Mouse (Mus musculus): ENCODE data around the gene Sgk1. TPM values are rescaled to one million over a fixed set of nuclear protein-coding genes. Genes with fewer than 3 reads are reported as not detected.

Sgk1 gene
- 142 and 150 TPM in 2 replicates for polyA plus RNA-seq (2015; fragmentation: Nextera tagmentation; extraction: Ambion mirVana)

DNA sequence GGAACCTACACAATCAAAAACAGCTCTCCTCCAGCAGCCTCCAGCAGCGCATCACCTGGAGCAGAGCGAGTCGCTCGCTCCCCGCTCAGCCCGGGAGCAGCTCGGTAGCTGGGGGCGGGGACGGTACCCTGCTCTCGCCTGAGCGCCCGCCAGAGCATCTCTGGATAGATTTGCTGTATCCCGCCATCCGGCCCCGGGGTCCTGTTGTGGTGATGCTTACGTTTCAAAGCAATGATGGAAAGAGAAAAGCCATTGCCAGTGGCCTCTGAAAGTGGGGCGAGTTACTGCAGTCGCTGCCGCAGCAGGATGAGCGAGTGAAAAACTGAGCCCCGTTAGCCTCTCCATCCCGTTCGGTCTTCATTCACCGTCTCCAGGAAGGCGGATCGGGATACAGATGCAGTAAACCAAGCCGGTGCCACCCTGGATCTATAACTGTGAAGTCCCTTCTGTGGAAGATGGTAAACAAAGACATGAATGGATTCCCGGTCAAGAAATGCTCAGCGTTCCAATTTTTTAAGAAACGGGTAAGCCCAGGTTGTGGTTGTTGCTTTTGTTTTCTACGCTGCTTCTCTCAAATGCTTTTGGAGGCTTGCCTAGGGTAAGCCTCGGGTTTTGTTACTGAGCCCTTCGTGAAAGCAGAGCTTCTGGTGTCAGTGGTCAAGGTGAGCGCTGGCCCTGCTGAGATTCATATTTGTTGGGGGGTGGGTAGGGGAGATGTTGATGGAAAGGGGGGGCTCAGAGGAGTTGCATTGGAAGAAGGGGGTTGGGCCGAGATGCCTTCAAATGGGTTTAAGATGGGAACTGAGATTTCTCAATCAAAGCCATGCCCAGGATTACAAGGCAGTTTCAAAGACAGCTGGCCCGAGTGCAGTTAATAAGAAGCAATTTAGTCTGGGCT, at the start of gene Sgk1:
TSS of gene Sgk1 (plus strand) at position 1 of the 898 bp plus-strand sequence.
- 0 out of 2 replicates have a peak within 1 kb of the TSS, but pooled peaks have one; percentile 28 for H3K9ac ChIP-seq (ENCODE audit: low read depth, low read length)
- H3K9me3 ChIP-seq (replicated peaks; ENCODE audit: low read length) = no peaks in the 10 kb centered on the region
- ATAC-seq (replicated peaks; ENCODE audit: low FRiP score, low read depth) (no peak), DNase-seq (ENCODE audit: low spot score) (no peak)
- H3K4me1 ChIP-seq (replicated peaks; ENCODE audit: insufficient read depth, low read length) = peaks cover 6% of the 10 kb centered on the region; the same call in 1 of the 2 replicates
- peak within 1 kb of the TSS; percentile 34 for H3K4me3 ChIP-seq (replicated peaks; ENCODE audit: low read depth, low read length)
- WGBS = 6% methylated on average over 36 of the region's 36 CpGs
- H3K27me3 ChIP-seq (ENCODE audit: insufficient read depth, low read length) = no peaks in the 10 kb centered on the region
- TF ChIP-seq CTCF (IDR thresholded peaks at IDR 0.05; ENCODE audit: low read depth) = no peak
- H3K27ac ChIP-seq = no peak within 1 kb of the TSS
- H3K36me3 ChIP-seq (ENCODE audit: insufficient read depth, low read length) = no peaks in the 10 kb centered on the region
- peak within 1 kb of the TSS; percentile 65 for H3K4me2 ChIP-seq (ENCODE audit: low read length)

DNA sequence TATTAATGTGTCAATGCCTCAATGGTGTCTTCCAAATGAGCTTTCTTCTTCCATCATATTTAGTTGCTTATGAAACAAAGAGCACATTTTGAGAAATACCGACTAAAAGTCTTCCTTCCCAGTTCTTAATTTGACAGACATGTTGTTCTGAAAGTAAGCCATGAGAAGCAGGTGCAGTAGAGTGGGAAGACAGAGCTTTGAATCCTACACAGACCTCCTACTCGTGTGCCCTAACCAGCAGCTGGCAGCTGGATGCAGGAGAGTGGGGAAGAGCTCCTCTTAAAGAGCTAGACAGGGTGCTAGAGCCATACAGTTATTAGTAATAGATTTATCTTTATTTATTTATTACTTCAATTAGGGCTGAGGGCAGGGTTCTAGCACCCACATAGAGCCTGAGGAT, 49.7 kb upstream of the Sgk1 start:
- H3K27me3 ChIP-seq (ENCODE audit: insufficient read depth, low read length) = no peaks in the 10 kb centered on the region
- no peaks in the 10 kb centered on the region for H3K36me3 ChIP-seq (ENCODE audit: insufficient read depth, low read length)
- H3K27ac ChIP-seq = no peak overlapping the region
- H3K9me3 ChIP-seq (replicated peaks; ENCODE audit: low read length) = no peaks in the 10 kb centered on the region
- 83% methylated on average over 2 of the region's 2 CpGs for WGBS
- H3K4me3 ChIP-seq (replicated peaks; ENCODE audit: low read depth, low read length) = no peak overlapping the region
- H3K4me2 ChIP-seq (ENCODE audit: low read length) = no peak overlapping the region
- H3K4me1 ChIP-seq (replicated peaks; ENCODE audit: insufficient read depth, low read length) = 0 out of 2 replicates have a peak, but pooled peaks cover 2% of the 10 kb centered on the region
- DNase-seq (ENCODE audit: low spot score) = no peak
- H3K9ac ChIP-seq (ENCODE audit: low read depth, low read length) = no peak overlapping the region
- TF ChIP-seq CTCF (IDR thresholded peaks at IDR 0.05; ENCODE audit: low read depth) = no peak
- no peak for ATAC-seq (replicated peaks; ENCODE audit: low FRiP score, low read depth)

DNA sequence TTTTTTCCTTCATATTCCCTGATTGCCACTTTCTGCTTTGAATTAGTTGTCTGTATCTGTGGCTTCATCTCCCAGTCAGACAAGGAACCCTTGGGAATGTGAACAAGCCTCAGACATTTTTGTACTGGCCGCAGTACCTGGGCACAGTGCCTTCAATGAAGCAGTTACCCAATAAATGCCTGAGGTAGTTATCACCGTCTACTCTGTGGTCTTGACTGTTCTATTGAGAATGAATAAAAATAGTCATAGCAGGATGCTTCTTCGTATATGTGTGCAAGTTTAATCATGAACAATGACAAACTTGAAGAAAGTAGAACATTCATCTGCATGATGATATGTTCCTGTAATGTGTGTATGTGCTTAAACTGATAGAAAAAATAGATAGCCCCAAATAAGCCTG, 48.2 kb upstream of the Sgk1 start:
- Histone ChIP-seq H3K4me3 (replicated peaks; ENCODE audit: low read depth, low read length) (no peak overlapping the region), H3K27me3 (ENCODE audit: insufficient read depth, low read length) (no peaks in the 10 kb centered on the region), H3K27ac (no peak overlapping the region), H3K9me3 (replicated peaks; ENCODE audit: low read length) (no peaks in the 10 kb centered on the region), H3K9ac (ENCODE audit: low read depth, low read length) (no peak overlapping the region), H3K4me1 (replicated peaks; ENCODE audit: insufficient read depth, low read length) (0 out of 2 replicates have a peak, but pooled peaks cover 2% of the 10 kb centered on the region), H3K36me3 (ENCODE audit: insufficient read depth, low read length) (no peaks in the 10 kb centered on the region), H3K4me2 (ENCODE audit: low read length) (no peak overlapping the region)
- ATAC-seq (replicated peaks; ENCODE audit: low FRiP score, low read depth) (no peak), DNase-seq (ENCODE audit: low spot score) (no peak)
- TF ChIP-seq CTCF (IDR thresholded peaks at IDR 0.05; ENCODE audit: low read depth) = no peak
- 89% methylated on average over 3 of the region's 3 CpGs for WGBS

DNA sequence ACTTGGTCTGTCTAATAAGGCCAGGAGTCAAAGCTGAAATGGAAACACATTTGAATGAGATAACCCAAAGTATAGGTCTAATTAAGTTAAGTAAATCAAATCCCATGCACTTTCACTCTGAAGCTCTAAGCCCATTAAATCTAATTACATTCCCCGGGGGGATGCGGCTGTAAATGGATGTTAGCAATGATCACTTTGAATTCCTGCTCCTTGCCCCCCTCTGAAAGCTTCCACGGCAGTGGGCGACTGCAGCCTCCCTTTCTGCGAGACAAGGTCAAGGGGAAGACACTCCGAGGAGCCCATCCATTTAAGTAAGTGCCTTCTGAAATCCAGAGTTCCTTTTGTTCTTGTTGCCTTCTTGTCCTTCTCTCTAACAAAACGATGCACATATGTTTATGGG, 46.9 kb upstream of the Sgk1 start:
- no peak overlapping the region for H3K4me3 ChIP-seq (replicated peaks; ENCODE audit: low read depth, low read length)
- TF ChIP-seq CTCF (IDR thresholded peaks at IDR 0.05; ENCODE audit: low read depth) = no peak
- WGBS = 44% methylated on average over 7 of the region's 7 CpGs
- no peaks in the 10 kb centered on the region for H3K4me1 ChIP-seq (replicated peaks; ENCODE audit: insufficient read depth, low read length)
- no peak overlapping the region for H3K9ac ChIP-seq (ENCODE audit: low read depth, low read length)
- H3K27me3 ChIP-seq (ENCODE audit: insufficient read depth, low read length) = no peaks in the 10 kb centered on the region
- no peak overlapping the region for H3K27ac ChIP-seq
- no peak for DNase-seq (ENCODE audit: low spot score)
- no peaks in the 10 kb centered on the region for H3K36me3 ChIP-seq (ENCODE audit: insufficient read depth, low read length)
- no peak overlapping the region for H3K4me2 ChIP-seq (ENCODE audit: low read length)
- no peaks in the 10 kb centered on the region for H3K9me3 ChIP-seq (replicated peaks; ENCODE audit: low read length)
- ATAC-seq (replicated peaks; ENCODE audit: low FRiP score, low read depth) = no peak

DNA sequence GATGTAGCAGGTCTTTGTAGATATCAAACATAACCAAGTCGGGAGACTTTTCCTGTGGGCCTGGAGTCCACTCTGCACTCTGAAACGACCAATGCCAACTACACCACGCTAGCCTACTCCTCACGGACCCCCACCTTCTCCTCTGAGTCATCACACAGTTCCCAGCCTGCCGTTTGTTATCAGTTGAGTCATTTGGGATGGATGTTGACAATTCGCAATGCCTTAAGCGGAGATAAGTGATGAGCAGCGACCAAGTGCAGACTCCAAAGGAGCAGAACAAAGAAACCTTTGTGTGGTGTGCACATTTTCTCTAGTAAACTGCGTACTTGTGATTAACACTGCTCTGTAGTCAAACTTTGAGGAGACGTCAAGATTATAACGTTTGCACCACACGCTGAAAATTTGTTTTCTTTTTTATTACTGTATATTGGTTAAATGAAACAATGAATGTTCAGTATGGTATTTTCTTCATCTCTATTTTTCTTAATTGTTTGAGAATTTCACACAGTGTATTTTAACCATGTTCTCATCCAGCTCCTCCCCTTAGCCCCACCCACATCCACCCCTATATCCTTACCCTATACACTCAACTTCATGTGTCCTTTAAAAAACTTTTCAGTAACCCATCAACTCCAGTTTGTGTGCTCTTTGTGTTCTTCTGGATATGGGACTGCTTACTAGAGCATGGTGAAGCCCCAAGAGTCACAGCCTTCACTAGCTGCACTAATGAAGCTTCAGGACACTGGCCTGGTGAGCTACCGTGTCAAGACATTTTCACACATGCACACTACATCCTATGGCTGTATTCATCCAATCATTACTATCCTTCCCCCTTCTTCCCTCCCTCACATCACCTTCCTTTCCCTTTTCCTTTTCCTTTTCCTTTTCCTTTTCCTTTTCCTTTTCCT, 42.5 kb upstream of the Sgk1 start:
- no peaks in the 10 kb centered on the region for H3K27me3 ChIP-seq (ENCODE audit: insufficient read depth, low read length)
- no peak for TF ChIP-seq CTCF (IDR thresholded peaks at IDR 0.05; ENCODE audit: low read depth)
- H3K36me3 ChIP-seq (ENCODE audit: insufficient read depth, low read length) = no peaks in the 10 kb centered on the region
- no peaks in the 10 kb centered on the region for H3K9me3 ChIP-seq (replicated peaks; ENCODE audit: low read length)
- H3K9ac ChIP-seq (ENCODE audit: low read depth, low read length) = no peak overlapping the region
- no peaks in the 10 kb centered on the region for H3K4me1 ChIP-seq (replicated peaks; ENCODE audit: insufficient read depth, low read length)
- 77% methylated on average over 13 of the region's 13 CpGs for WGBS
- no peak overlapping the region for H3K4me3 ChIP-seq (replicated peaks; ENCODE audit: low read depth, low read length)
- DNase-seq (ENCODE audit: low spot score) = no peak
- H3K4me2 ChIP-seq (ENCODE audit: low read length) = no peak overlapping the region
- no peak overlapping the region for H3K27ac ChIP-seq
- ATAC-seq (replicated peaks; ENCODE audit: low FRiP score, low read depth) = no peak

DNA sequence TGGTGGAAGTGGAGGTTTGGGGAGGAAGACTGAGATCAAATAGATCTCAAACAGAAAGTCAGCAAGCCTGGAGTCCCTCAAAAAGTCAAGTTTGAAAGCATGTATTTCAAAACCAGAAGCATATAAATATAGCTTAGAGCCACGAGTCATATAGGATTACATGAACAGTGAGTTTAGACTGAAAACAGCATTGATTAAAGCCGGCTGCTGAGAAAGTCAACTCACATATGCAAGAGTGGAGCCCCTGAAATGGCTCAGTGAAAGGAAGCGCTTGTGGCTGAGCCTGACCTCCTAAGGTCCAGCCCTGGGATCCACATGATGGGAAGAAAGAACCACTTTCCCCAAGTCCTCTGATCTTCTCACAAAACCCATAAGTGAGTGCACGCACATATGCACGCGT, 38.7 kb upstream of the Sgk1 start:
- H3K4me2 ChIP-seq (ENCODE audit: low read length) = no peak overlapping the region
- no peak overlapping the region for H3K27ac ChIP-seq
- H3K9ac ChIP-seq (ENCODE audit: low read depth, low read length) = no peak overlapping the region
- no peaks in the 10 kb centered on the region for H3K9me3 ChIP-seq (replicated peaks; ENCODE audit: low read length)
- ATAC-seq (replicated peaks; ENCODE audit: low FRiP score, low read depth) (no peak), DNase-seq (ENCODE audit: low spot score) (no peak)
- no peaks in the 10 kb centered on the region for H3K27me3 ChIP-seq (ENCODE audit: insufficient read depth, low read length)
- H3K4me3 ChIP-seq (replicated peaks; ENCODE audit: low read depth, low read length) = no peak overlapping the region
- TF ChIP-seq CTCF (IDR thresholded peaks at IDR 0.05; ENCODE audit: low read depth) = no peak
- no peaks in the 10 kb centered on the region for H3K36me3 ChIP-seq (ENCODE audit: insufficient read depth, low read length)
- H3K4me1 ChIP-seq (replicated peaks; ENCODE audit: insufficient read depth, low read length) = no peaks in the 10 kb centered on the region
- WGBS = 81% methylated on average over 6 of the region's 6 CpGs

Data from kidney, postnatal 0 days (tissue).